Mouse (Mus musculus) liver, embryonic 13.5 days (tissue): ENCODE data around the gene Tmod2. TPM values are rescaled to one million over a fixed set of nuclear protein-coding genes. Genes with fewer than 3 reads are reported as not detected.
"Not testable (repeated sequence)": the region's sequence is repeated elsewhere in the genome, so short reads cannot be mapped to it uniquely, and the experiment has no call there.

Source experiments
- ATAC-seq: fragments of 200-750 bp; cut with Nextera tagmentation; 2 replicates; pipeline ENCODE4 v1.8.0; 2017; ENCODE audit warnings: low read depth, mild to moderate bottlenecking, moderate number of reproducible peaks, moderate library complexity
- DNase-seq: peaks from one replicate; pipeline ENCODE4 v3.0.0; 2022
- H3K27ac ChIP-seq: fragments of 300-500 bp; sonication (generic); 2 replicates; pipeline ENCODE4 v1.5.1; 2015; ENCODE audit warnings: moderate library complexity, mild to moderate bottlenecking, inconsistent platforms
- H3K27me3 ChIP-seq: fragments of 300-500 bp; sonication (generic); 2 replicates; pipeline ENCODE4 v1.6.1; 2015; ENCODE audit warnings: mild to moderate bottlenecking, inconsistent platforms
- H3K36me3 ChIP-seq: fragments of 300-500 bp; sonication (generic); 2 replicates; pipeline ENCODE4 v1.6.1; 2015; ENCODE audit warnings: mild to moderate bottlenecking, inconsistent platforms
- H3K4me1 ChIP-seq: fragments of 300-500 bp; sonication (generic); replicated peaks from 2 replicates; pipeline ENCODE4 v1.6.1; 2015; ENCODE audit warnings: inconsistent platforms
- H3K4me2 ChIP-seq: fragments of 300-500 bp; sonication (generic); 2 replicates; pipeline ENCODE4 v1.6.1; 2015; ENCODE audit warnings: inconsistent platforms, mild to moderate bottlenecking, moderate library complexity
- H3K4me3 ChIP-seq: fragments of 300-500 bp; sonication (generic); replicated peaks from 2 replicates; pipeline ENCODE4 v1.5.1; 2015; ENCODE audit warnings: mild to moderate bottlenecking, inconsistent platforms
- H3K9ac ChIP-seq: fragments of 300-500 bp; sonication (generic); 2 replicates; pipeline ENCODE4 v1.6.1; 2015; ENCODE audit warnings: mild to moderate bottlenecking, inconsistent platforms
- H3K9me3 ChIP-seq: fragments of 300-500 bp; sonication (generic); replicated peaks from 2 replicates; pipeline ENCODE4 v1.6.1; 2016; ENCODE audit warnings: inconsistent platforms
- WGBS: fragments of 180-500 bp; shearing (Covaris S2); methylation state at CpG from one replicate; pipeline ENCODE4 v1.1.7; 2015; ENCODE audit not compliant: insufficient replicate concordance; 5-methylcytosine and 5-hydroxymethylcytosine counted together
- polyA plus RNA-seq: library from polyadenylated mRNA; unstranded; fragments of >200 nt; fragmentation: Nextera tagmentation; extraction: Ambion mirVana; gene quantifications from 2 replicates; pipeline ENCODE4 v1.2.1, GENCODE M21; 2015

Tmod2 gene
- polyA plus RNA-seq, 1 experiment from 2014 or later = 0.62 TPM

DNA sequence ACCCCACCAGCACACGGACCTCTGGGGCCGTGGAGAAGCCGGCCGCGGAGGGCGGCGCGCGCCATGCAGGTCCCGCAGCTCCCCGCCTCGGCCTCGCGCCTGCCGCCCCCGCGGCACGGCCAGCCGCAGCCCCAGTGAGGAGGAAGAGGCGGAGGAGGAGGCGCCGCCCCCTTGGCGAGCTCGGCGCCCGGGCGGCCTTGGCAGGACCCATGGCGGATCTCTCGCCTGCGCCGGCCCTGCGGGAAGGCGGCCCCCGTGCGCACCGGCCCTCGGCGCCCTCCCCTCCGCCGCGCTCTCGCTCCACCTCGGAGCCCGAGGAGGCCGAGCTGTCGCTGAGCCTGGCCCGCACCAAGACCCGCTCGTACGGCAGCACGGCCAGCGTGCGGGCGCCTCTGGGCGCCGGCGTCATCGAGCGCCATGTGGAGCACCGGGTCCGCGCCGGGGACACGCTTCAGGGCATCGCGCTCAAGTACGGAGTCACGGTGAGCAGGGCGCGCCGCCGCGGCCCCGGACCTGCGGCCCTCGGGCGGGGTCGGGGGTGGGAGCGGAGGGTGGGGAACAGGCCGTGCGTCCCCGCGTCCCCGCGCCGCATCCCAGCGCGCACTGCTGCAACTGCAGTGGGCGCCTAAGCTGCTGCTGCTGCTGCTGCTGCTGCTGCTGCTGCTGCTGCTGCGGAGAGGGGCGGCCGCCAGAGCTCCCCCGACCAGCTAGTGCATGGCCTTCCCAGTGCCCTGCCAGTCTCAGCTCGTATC is 14.6 kb upstream of the Tmod2 start, which contains the start of gene Lysmd2:
Lysmd2 (plus strand) TSS at position 186 of the 752 bp plus-strand sequence.
- peak; percentile 75 for ATAC-seq
- Histone ChIP-seq H3K36me3 (no peaks in the 10 kb centered on the region), H3K4me2 (peak within 1 kb of the TSS; percentile 72), H3K4me1 (0 out of 2 replicates have a peak, but pooled peaks cover 7% of the 10 kb centered on the region), H3K27ac (0 out of 2 replicates have a peak within 1 kb of the TSS, but pooled peaks have one; percentile 6), H3K27me3 (peaks cover 36% of the 10 kb centered on the region), H3K9me3 (no peaks in the 10 kb centered on the region), H3K9ac (peak within 1 kb of the TSS; percentile 53), H3K4me3 (peak within 1 kb of the TSS; percentile 61)
- no peak for DNase-seq
- under 1% methylated on average over 82 of the region's 94 CpGs for WGBS

DNA sequence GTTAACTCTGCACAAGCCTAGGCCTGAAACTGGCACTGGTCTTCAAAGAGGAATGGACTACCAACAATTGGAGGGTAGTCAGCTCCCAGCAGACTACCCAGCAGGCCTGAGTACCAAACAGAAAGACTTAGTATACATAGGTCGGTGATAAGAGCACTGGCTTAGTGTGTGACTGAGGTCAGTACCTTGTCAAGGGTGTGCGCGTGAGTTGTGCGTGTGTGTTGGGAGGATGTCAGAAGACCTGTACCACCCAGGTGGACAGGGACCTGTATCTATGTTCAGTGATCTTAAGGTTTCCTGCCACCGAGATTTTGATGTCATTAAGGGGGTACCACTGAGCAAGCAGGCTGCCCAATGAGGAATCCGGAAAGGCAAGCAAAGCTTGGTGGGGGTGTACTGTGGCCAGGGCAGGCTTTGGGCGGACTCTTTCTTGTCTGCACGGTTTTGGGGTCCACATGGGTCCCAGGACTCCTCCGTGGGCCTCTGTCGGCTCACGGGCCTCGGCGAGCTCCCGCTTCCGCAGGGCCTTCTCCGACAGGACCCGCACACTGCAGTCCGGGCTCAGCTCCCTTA is 13.9 kb upstream of the Tmod2 start:
- WGBS = 19% methylated on average over 13 of the region's 18 CpGs
- Histone ChIP-seq H3K36me3 (no peaks in the 10 kb centered on the region), H3K4me2 (peak overlapping the region; percentile 72), H3K4me1 (0 out of 2 replicates have a peak, but pooled peaks cover 7% of the 10 kb centered on the region), H3K9ac (peak overlapping the region; percentile 53), H3K27me3 (peaks cover 36% of the 10 kb centered on the region), H3K4me3 (peak overlapping the region; percentile 61), H3K27ac (no peak overlapping the region), H3K9me3 (no peaks in the 10 kb centered on the region)
- DNase-seq = no peak
- peak; percentile 13; the same call in 1 of the 2 replicates for ATAC-seq

DNA sequence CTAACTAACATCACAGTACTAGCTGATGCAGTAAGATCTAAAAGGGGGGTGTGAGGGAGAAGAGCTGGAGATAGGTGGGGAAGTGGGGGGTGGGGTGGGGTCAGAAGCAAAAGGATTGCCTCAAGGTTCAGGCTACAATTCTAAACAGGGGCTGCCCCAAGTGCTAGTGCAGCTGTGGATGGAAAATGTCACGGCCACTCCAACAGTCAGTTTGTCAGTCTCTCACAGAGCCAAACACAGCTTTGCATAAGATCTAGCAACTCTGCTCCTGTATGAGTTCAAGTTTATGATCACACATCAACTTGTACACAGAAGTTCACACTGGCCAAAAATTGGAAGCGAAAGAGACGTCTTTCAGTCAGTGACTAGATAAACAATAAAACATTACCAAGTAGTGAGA is 10.3 kb upstream of the Tmod2 start:
- Histone ChIP-seq H3K4me1 (0 out of 2 replicates have a peak, but pooled peaks cover 7% of the 10 kb centered on the region), H3K27me3 (peaks cover 28% of the 10 kb centered on the region)

DNA sequence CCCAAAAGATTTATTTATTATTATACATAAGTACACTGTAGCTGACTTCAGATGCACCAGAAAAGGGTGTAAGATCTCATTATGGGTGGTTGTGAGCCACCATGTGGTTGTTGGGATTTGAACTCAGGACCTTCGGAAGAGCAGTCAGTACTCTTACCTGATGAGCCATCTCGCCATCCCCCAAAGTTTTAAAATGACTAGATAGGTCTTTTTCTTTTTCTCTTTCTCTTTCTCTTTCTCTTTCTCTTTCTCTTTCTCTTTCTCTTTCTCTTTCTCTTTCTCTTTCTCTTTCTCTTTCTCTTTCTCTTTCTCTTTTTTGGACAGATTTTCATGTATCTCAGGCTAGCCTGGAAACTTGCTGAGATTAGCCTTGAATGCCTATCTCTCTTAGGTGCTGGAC is 8.6 kb upstream of the Tmod2 start:
- not testable (repeated sequence) for H3K27ac ChIP-seq, H3K4me2 ChIP-seq, H3K4me1 ChIP-seq, H3K4me3 ChIP-seq, ATAC-seq, H3K36me3 ChIP-seq, DNase-seq, H3K9ac ChIP-seq, H3K9me3 ChIP-seq
- H3K27me3 ChIP-seq = peaks cover 11% of the 10 kb centered on the region
- WGBS = 76% methylated on average over 2 of the region's 2 CpGs

More for the DNA sequence above, 10.3 kb upstream of the Tmod2 start:
- H3K4me3 ChIP-seq = no peak overlapping the region
- H3K27ac ChIP-seq = no peak overlapping the region
- 78% methylated on average over 3 of the region's 3 CpGs for WGBS
- H3K36me3 ChIP-seq = no peaks in the 10 kb centered on the region
- no peak for DNase-seq
- ATAC-seq = no peak
- H3K4me2 ChIP-seq = no peak overlapping the region
- no peaks in the 10 kb centered on the region for H3K9me3 ChIP-seq
- H3K9ac ChIP-seq = no peak overlapping the region

DNA sequence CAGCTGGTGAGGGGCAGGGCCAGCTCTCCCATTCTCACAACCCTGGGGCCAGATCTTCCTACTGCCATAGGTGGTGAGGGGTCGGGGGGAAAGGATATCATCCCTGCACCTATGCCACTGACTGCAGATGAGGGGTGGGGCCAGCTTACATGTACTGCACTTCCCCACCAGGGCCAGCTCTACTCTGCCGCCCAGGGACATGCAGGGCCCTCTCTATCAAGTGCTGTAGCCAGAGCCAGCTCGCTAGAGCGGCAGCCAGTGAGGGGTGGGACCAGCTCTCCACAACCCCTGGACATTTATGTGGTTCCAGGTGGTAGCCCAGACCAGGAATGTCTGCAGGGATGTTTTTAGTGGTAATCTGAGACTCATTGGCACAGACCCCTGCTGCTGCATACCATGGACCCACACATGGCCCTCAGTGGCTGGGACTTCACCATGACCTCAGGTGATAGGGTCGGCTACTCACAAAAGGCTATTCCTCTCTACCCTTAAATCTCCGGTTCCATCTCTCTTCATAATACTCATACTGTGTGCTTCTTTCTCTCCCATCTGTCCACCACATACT is 7.8 kb upstream of the Tmod2 start:
- H3K4me3 ChIP-seq = no peak overlapping the region
- H3K4me1 ChIP-seq = no peaks in the 10 kb centered on the region
- 64% methylated on average over 6 of the region's 6 CpGs for WGBS
- H3K27ac ChIP-seq = no peak overlapping the region
- no peak overlapping the region for H3K4me2 ChIP-seq
- ATAC-seq = no peak
- no peak overlapping the region for H3K9ac ChIP-seq
- H3K36me3 ChIP-seq = no peaks in the 10 kb centered on the region
- DNase-seq = no peak
- H3K9me3 ChIP-seq = no peaks in the 10 kb centered on the region
- peaks cover 5% of the 10 kb centered on the region for H3K27me3 ChIP-seq

DNA sequence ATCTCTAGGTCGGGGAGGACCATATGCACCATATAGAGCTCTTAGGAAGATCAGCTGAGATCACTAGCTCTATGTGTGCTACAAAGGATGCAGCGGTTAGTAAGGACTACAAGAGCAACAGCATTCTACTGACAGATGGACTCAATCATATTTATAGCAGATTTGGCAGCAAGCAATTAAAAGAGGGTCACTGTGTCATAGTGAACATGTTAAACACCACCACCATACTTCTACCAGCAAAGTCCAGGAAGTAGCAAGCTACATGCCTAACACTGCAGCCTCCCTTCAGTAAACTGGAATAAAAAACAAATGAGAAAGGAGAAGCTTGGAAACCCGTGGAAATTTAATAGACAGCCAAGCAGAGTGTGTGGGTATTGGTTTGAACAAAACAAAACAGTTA is 5.4 kb upstream of the Tmod2 start:
- Histone ChIP-seq H3K27me3 (peaks cover 8% of the 10 kb centered on the region), H3K9me3 (no peaks in the 10 kb centered on the region), H3K36me3 (no peaks in the 10 kb centered on the region), H3K4me1 (no peaks in the 10 kb centered on the region), H3K9ac (no peak overlapping the region), H3K4me3 (no peak overlapping the region), H3K4me2 (no peak overlapping the region), H3K27ac (no peak overlapping the region)
- no peak for ATAC-seq
- no peak for DNase-seq
- 42% methylated on average over 3 of the region's 3 CpGs for WGBS

DNA sequence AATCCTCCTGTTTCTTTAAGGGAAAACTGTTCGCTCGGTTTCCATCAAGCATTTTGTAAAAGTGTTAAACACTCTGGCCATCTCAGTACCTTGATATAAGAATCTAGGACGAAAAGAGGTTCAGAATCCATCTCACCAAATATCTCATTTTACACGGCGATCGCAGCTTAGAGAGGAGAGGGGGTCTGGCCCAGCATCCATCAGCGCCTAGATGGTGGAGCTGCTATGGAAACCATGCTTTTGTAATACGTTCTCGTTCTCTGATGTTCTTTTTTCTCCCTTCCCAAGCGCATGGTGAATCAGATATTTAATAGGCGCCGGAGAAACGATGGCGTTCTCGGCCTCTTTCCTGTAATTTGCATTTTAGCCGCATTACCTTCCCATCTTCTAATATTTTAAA is 1.2 kb downstream of the Tmod2 start:
- H3K4me3 ChIP-seq = no peak overlapping the region
- no peaks in the 10 kb centered on the region for H3K9me3 ChIP-seq
- ATAC-seq (no peak), DNase-seq (no peak)
- H3K36me3 ChIP-seq = no peaks in the 10 kb centered on the region
- 34% methylated on average over 16 of the region's 16 CpGs for WGBS
- no peak overlapping the region for H3K9ac ChIP-seq
- no peak overlapping the region for H3K27ac ChIP-seq
- H3K4me1 ChIP-seq = no peaks in the 10 kb centered on the region
- peaks cover 42% of the 10 kb centered on the region for H3K27me3 ChIP-seq
- H3K4me2 ChIP-seq = no peak overlapping the region; the same call in 1 of the 2 replicates

DNA sequence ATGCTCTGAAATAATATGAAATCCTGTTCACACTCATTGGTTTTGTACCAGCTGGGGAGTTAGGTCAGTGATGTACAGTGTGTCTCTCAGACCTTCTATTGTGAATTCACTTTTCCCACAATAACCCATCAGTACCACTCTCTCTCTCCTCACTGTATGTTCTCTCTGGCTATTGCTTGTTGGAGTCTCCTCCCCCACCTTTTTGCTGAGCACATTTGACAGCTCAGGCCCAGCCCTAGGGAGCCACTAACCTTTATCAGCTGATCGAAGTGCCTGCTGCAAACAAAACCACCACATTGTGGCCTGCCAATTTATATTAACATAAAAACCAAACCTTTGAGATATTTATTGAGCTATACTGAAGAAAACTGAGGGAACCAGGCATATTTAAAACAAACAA is 1.6 kb downstream of the Tmod2 start:
- WGBS = 22% methylated on average over 1 of the region's 1 CpGs
- DNase-seq (no peak), ATAC-seq (no peak)
- H3K9ac ChIP-seq = no peak overlapping the region
- peaks cover 42% of the 10 kb centered on the region for H3K27me3 ChIP-seq
- H3K9me3 ChIP-seq = no peaks in the 10 kb centered on the region
- H3K4me1 ChIP-seq = no peaks in the 10 kb centered on the region
- no peak overlapping the region for H3K27ac ChIP-seq
- no peak overlapping the region for H3K4me3 ChIP-seq
- H3K36me3 ChIP-seq = no peaks in the 10 kb centered on the region
- H3K4me2 ChIP-seq = no peak overlapping the region

DNA sequence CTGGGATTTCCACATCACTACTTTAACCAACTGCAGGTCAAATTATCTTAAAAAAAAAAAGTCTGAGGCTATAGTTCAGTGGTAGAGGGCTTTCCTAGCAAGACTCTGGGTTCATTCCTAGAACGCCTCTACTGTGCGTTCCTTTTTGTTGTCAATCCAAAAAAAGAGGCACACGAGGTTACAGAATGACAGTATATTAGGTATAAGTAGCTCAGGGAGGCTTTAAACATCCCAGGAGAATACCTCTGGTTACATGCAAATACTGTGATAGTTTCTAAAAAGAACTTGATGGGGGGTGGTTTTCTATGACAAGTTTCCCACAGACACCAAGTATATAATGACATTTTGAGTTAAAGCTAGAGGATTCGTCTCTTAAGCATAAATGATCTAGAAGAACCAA is 3.6 kb downstream of the Tmod2 start:
- H3K4me3 ChIP-seq = no peak overlapping the region
- peaks cover 42% of the 10 kb centered on the region for H3K27me3 ChIP-seq
- no peak for ATAC-seq
- no peaks in the 10 kb centered on the region for H3K36me3 ChIP-seq
- WGBS = 63% methylated on average over 4 of the region's 4 CpGs
- no peak overlapping the region for H3K9ac ChIP-seq
- no peaks in the 10 kb centered on the region for H3K4me1 ChIP-seq
- H3K9me3 ChIP-seq = no peaks in the 10 kb centered on the region
- no peak overlapping the region for H3K27ac ChIP-seq
- H3K4me2 ChIP-seq = no peak overlapping the region
- no peak for DNase-seq

DNA sequence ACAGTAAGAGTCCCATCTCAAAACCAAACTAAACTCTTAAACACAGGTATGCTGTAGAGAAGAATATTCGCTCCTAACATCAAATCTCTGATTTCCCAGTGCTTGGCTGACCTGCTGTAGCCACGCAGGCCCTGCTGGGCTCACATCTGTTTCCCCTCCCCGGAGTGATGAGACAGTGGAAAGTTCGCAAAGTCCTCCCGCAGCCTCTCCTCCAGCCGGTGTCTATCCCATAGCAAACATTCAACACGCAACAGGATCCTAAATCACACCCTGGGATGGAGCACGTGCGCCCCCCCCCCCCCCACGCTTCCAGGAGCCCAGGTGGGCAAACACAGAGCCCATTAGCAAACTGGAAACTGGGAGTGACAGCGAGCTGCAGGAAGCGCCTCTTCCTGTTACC is 9.6 kb downstream of the Tmod2 start:
- 16% methylated on average over 12 of the region's 12 CpGs for WGBS
- Histone ChIP-seq H3K4me3 (no peak overlapping the region), H3K4me1 (no peaks in the 10 kb centered on the region), H3K27me3 (no peaks in the 10 kb centered on the region), H3K4me2 (no peak overlapping the region), H3K9me3 (no peaks in the 10 kb centered on the region), H3K27ac (no peak overlapping the region), H3K36me3 (no peaks in the 10 kb centered on the region), H3K9ac (no peak overlapping the region)
- no peak for DNase-seq
- no peak for ATAC-seq

DNA sequence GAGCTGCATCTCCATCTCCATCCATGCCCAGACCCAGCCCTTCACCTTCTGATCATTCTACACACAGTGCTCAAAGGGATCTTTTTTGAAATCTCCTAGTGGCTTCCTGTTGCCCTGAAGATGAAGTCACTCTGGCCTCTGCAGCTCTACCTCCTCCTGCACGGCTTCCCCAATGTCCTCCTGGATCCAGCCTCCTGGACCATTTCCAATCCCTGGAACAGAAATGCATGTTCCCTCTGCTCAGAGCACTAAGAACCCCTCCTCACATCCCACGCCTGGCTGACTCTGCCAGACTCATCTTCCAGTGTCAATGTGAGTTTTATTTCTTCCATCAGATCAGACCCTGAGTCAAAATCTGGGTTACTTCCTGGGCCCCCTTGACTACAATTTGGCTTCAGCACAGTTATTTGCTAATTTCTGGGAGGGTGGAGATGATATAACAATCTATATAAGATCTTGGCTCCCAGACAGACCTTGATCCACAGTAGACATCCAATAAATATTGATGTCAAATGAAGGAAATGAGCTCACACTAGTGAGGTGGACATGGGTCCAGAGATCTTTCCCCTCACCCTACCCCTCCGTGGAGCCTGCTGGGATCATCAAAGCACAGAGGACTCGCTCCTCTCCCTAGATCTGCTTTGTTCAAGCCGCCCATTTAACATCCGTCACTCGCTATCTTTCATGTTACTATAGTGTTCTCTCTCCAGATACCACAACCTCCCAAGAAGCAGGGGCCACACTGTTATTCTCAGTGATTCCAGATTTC is 10.8 kb downstream of the Tmod2 start:
- Histone ChIP-seq H3K4me3 (no peak overlapping the region), H3K27ac (no peak overlapping the region), H3K4me2 (no peak overlapping the region), H3K9ac (no peak overlapping the region), H3K36me3 (no peaks in the 10 kb centered on the region), H3K9me3 (no peaks in the 10 kb centered on the region), H3K4me1 (no peaks in the 10 kb centered on the region), H3K27me3 (no peaks in the 10 kb centered on the region)
- DNase-seq = no peak
- ATAC-seq = no peak
- 63% methylated on average over 7 of the region's 7 CpGs for WGBS
